Mouse (Mus musculus) neural tube, embryonic 15.5 days (tissue): ENCODE results near the gene Vmn2r72. TPM values are rescaled to one million over a fixed set of nuclear protein-coding genes. Genes with fewer than 3 reads are reported as not detected.

ENCODE experiments used
- ATAC-seq: fragments of 200-750 bp; cut with Nextera tagmentation; 2 replicates; pipeline ENCODE4 v1.8.0; 2017; ENCODE audit warnings: mild to moderate bottlenecking, moderate TSS enrichment, moderate library complexity; ENCODE audit not compliant: low FRiP score
- H3K27ac ChIP-seq: fragments of 300-500 bp; sonication (generic); replicated peaks from 2 replicates; pipeline ENCODE4 v1.5.1; 2015; ENCODE audit warnings: mild to moderate bottlenecking, inconsistent platforms
- H3K27me3 ChIP-seq: fragments of 300-500 bp; sonication (generic); replicated peaks from 2 replicates; pipeline ENCODE4 v1.6.1; 2015; ENCODE audit warnings: inconsistent platforms
- H3K36me3 ChIP-seq: fragments of 300-500 bp; sonication (generic); 2 replicates; pipeline ENCODE4 v1.6.1; 2015; ENCODE audit warnings: inconsistent platforms
- H3K4me1 ChIP-seq: fragments of 300-500 bp; sonication (generic); 2 replicates; pipeline ENCODE4 v1.6.1; 2015; ENCODE audit warnings: inconsistent platforms
- H3K4me2 ChIP-seq: fragments of 300-500 bp; sonication (generic); 2 replicates; pipeline ENCODE4 v1.6.1; 2015; ENCODE audit warnings: inconsistent platforms, mild to moderate bottlenecking, moderate library complexity
- H3K4me3 ChIP-seq: fragments of 300-500 bp; sonication (generic); replicated peaks from 2 replicates; pipeline ENCODE4 v1.5.1; 2015; ENCODE audit warnings: mild to moderate bottlenecking, inconsistent platforms
- H3K9ac ChIP-seq: fragments of 300-500 bp; sonication (generic); replicated peaks from 2 replicates; pipeline ENCODE4 v1.6.1; 2015; ENCODE audit warnings: mild to moderate bottlenecking, inconsistent platforms
- H3K9me3 ChIP-seq: fragments of 300-500 bp; sonication (generic); replicated peaks from 2 replicates; pipeline ENCODE4 v1.6.1; 2016; ENCODE audit warnings: inconsistent platforms
- WGBS: fragments of 180-500 bp; shearing (Covaris S2); methylation state at CpG from one replicate; pipeline ENCODE4 v1.1.7; 2015; ENCODE audit warnings: mixed read lengths; 5-methylcytosine and 5-hydroxymethylcytosine counted together
- polyA plus RNA-seq: library from polyadenylated mRNA; unstranded; fragments of >200 nt; fragmentation: Nextera tagmentation; extraction: Ambion mirVana; gene quantifications from 2 replicates; pipeline ENCODE4 v1.2.1, GENCODE M21; 2015

Vmn2r72 gene
- not detected in 2 replicates for polyA plus RNA-seq

DNA sequence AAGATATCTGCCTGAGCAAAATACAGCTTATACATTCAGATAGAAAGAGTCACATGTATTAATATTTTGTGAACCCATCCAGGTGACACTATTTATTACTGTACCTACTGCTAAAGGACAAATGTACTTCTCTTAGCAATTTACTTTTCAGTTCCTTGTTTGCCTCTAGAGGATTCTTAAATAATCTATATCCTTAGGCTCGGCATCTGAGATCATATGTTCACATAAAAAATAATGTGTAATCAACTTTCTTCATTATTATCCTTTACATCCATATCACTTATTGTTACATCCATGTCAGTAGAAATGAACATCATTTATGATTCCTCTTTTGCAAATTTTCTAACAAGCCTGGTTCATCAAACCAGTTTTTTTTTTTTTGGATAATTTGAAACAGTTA lies at the start of gene Vmn2r72:
Gene Vmn2r72, minus strand, starts transcription at position 101 of the 400 bp plus-strand sequence.
- no peaks in the 10 kb centered on the region for H3K4me1 ChIP-seq
- no peak within 1 kb of the TSS for H3K9ac ChIP-seq
- no peak within 1 kb of the TSS for H3K4me2 ChIP-seq
- no peak within 1 kb of the TSS for H3K4me3 ChIP-seq
- no peaks in the 10 kb centered on the region for H3K36me3 ChIP-seq
- no peaks in the 10 kb centered on the region for H3K9me3 ChIP-seq
- H3K27ac ChIP-seq: no peak within 1 kb of the TSS
- WGBS: 74% methylated on average over 1 of the region's 1 CpGs
- no peaks in the 10 kb centered on the region for H3K27me3 ChIP-seq
- ATAC-seq: no peak

Other genes starting within 250 kb of the Vmn2r72 start
- not detected in 2 replicates for gene Vmn2r71, start 192.0 kb downstream of the Vmn2r72 start, polyA plus RNA-seq
- not detected in 2 replicates for gene Vmn2r70, start 185.9 kb downstream of the Vmn2r72 start, polyA plus RNA-seq
- gene Vmn2r73, start 121.2 kb upstream of the Vmn2r72 start, polyA plus RNA-seq: not detected in 2 replicates
- gene Vmn2r74, start 206.5 kb upstream of the Vmn2r72 start, polyA plus RNA-seq: not detected in 2 replicates